Mouse (Mus musculus) hindbrain, embryonic 16.5 days (tissue): ENCODE results near the gene Armc8. TPM values are rescaled to one million over a fixed set of nuclear protein-coding genes. Genes with fewer than 3 reads are reported as not detected.

Experiments
- ATAC-seq: fragments of 200-750 bp; cut with Nextera tagmentation; 2 replicates; pipeline ENCODE4 v1.8.0; 2017; ENCODE audit warnings: moderate TSS enrichment, moderate library complexity
- H3K27ac ChIP-seq: fragments of 300-500 bp; sonication (generic); 2 replicates; pipeline ENCODE4 v1.5.1; 2014; ENCODE audit warnings: low read depth, mild to moderate bottlenecking, control low read depth, low read length, moderate library complexity
- H3K27me3 ChIP-seq: fragments of 300-500 bp; sonication (generic); replicated peaks from 2 replicates; pipeline ENCODE4 v1.6.1; 2014; ENCODE audit warnings: low read length; ENCODE audit not compliant: control insufficient read depth, insufficient read depth
- H3K36me3 ChIP-seq: fragments of 300-500 bp; sonication (generic); 2 replicates; pipeline ENCODE4 v1.6.1; 2014; ENCODE audit warnings: mild to moderate bottlenecking, low read length, moderate library complexity, mixed read lengths; ENCODE audit not compliant: control insufficient read depth, insufficient read depth
- H3K4me1 ChIP-seq: fragments of 300-500 bp; sonication (generic); 2 replicates; pipeline ENCODE4 v1.6.1; 2014; ENCODE audit warnings: low read depth, low read length; ENCODE audit not compliant: control insufficient read depth, insufficient read depth
- H3K4me2 ChIP-seq: fragments of 300-500 bp; sonication (generic); 2 replicates; pipeline ENCODE4 v1.6.1; 2014; ENCODE audit warnings: mild to moderate bottlenecking, low read length, control low read depth, moderate library complexity
- H3K4me3 ChIP-seq: fragments of 300-500 bp; sonication (generic); 2 replicates; pipeline ENCODE4 v1.5.1; 2014; ENCODE audit warnings: mild to moderate bottlenecking, low read length, control low read depth, moderate library complexity
- H3K9ac ChIP-seq: fragments of 300-500 bp; sonication (generic); 2 replicates; pipeline ENCODE4 v1.6.1; 2014; ENCODE audit warnings: low read depth, mild to moderate bottlenecking, control low read depth, low read length, moderate library complexity
- H3K9me3 ChIP-seq: fragments of 300-500 bp; sonication (generic); 2 replicates; pipeline ENCODE4 v1.6.1; 2014; ENCODE audit warnings: mild to moderate bottlenecking, low read length, moderate library complexity; ENCODE audit not compliant: control insufficient read depth
- WGBS: fragments of 180-500 bp; shearing (Covaris S2); extraction: QIAGEN DNeasy Blood & Tissue Kit; methylation state at CpG from one replicate; pipeline ENCODE4 v1.1.7; 2014; 5-methylcytosine and 5-hydroxymethylcytosine counted together
- polyA plus RNA-seq: library from polyadenylated mRNA; unstranded; fragments of >200 nt; fragmentation: Nextera tagmentation; extraction: Ambion mirVana; gene quantifications from 2 replicates; pipeline ENCODE4 v1.2.1, GENCODE M21; 2015

Gene Armc8
- polyA plus RNA-seq, 1 experiment from 2014 or later = 78.0 TPM

- ATAC-seq = peak; percentile 25
- WGBS = 2% methylated on average over 9 of the region's 9 CpGs
- peaks cover 11% of the 10 kb centered on the region for H3K4me1 ChIP-seq
These were observed 335 bp upstream of the Armc8 start for GRCm38 (mm10) chr9:99569071-99569397.

GRCm38 (mm10) chr9:99568023-99568346 lies 714 bp downstream of the Armc8 start:
- Histone ChIP-seq H3K4me2 (peak overlapping the region; percentile 89), H3K4me1 (peaks cover 11% of the 10 kb centered on the region), H3K4me3 (peak overlapping the region; percentile 98), H3K27ac (peak overlapping the region; percentile 99), H3K36me3 (no peaks in the 10 kb centered on the region), H3K9me3 (no peaks in the 10 kb centered on the region), H3K27me3 (no peaks in the 10 kb centered on the region; the same call in 1 of the 2 replicates), H3K9ac (peak overlapping the region; percentile 94)
- ATAC-seq = no peak; the same call in 1 of the 2 replicates
- WGBS = 1% methylated on average over 15 of the region's 15 CpGs

More at GRCm38 (mm10) chr9:99569071-99569397, 335 bp upstream of the Armc8 start:
- Histone ChIP-seq H3K4me3 (peak overlapping the region; percentile 98), H3K9ac (peak overlapping the region; percentile 94), H3K27me3 (no peaks in the 10 kb centered on the region; the same call in 1 of the 2 replicates), H3K9me3 (no peaks in the 10 kb centered on the region), H3K36me3 (no peaks in the 10 kb centered on the region), H3K4me2 (peak overlapping the region; percentile 89), H3K27ac (peak overlapping the region; percentile 99)

- Histone ChIP-seq H3K27me3 (no peaks in the 10 kb centered on the region), H3K9me3 (no peaks in the 10 kb centered on the region), H3K4me3 (no peak overlapping the region), H3K27ac (no peak overlapping the region), H3K9ac (no peak overlapping the region), H3K4me2 (no peak overlapping the region), H3K4me1 (peaks cover 9% of the 10 kb centered on the region), H3K36me3 (no peaks in the 10 kb centered on the region)
- ATAC-seq = no peak
- whole genome bisulfite sequencing = 35% methylated on average over 11 of the region's 11 CpGs
These were observed 5.0 kb downstream of the Armc8 start for GRCm38 (mm10) chr9:99563714-99564113.

GRCm38 (mm10) chr9:99560389-99560788 lies 8.3 kb downstream of the Armc8 start:
- H3K9me3 ChIP-seq = no peaks in the 10 kb centered on the region
- WGBS = 93% methylated on average over 3 of the region's 3 CpGs
- no peak overlapping the region for H3K9ac ChIP-seq
- no peak overlapping the region for H3K4me3 ChIP-seq
- ATAC-seq = no peak
- H3K36me3 ChIP-seq = no peaks in the 10 kb centered on the region
- no peak overlapping the region for H3K4me2 ChIP-seq
- H3K4me1 ChIP-seq = no peaks in the 10 kb centered on the region
- H3K27ac ChIP-seq = no peak overlapping the region
- no peaks in the 10 kb centered on the region for H3K27me3 ChIP-seq

GRCm38 (mm10) chr9:99559557-99559904 lies 9.2 kb downstream of the Armc8 start:
- Histone ChIP-seq H3K9me3 (no peaks in the 10 kb centered on the region), H3K4me3 (no peak overlapping the region), H3K4me1 (no peaks in the 10 kb centered on the region), H3K27me3 (no peaks in the 10 kb centered on the region), H3K4me2 (no peak overlapping the region), H3K9ac (no peak overlapping the region), H3K27ac (no peak overlapping the region), H3K36me3 (no peaks in the 10 kb centered on the region)
- no peak for ATAC-seq

GRCm38 (mm10) chr9:99558824-99559556 lies 9.7 kb downstream of the Armc8 start:
- no peaks in the 10 kb centered on the region for H3K36me3 ChIP-seq
- H3K9ac ChIP-seq = no peak overlapping the region
- no peaks in the 10 kb centered on the region for H3K27me3 ChIP-seq
- no peak overlapping the region for H3K4me2 ChIP-seq
- H3K4me3 ChIP-seq = no peak overlapping the region
- no peaks in the 10 kb centered on the region for H3K9me3 ChIP-seq
- ATAC-seq = no peak
- WGBS = 96% methylated on average over 7 of the region's 7 CpGs
- no peak overlapping the region for H3K27ac ChIP-seq
- no peaks in the 10 kb centered on the region for H3K4me1 ChIP-seq

GRCm38 (mm10) chr9:99557580-99558300 lies 11.0 kb downstream of the Armc8 start:
- Histone ChIP-seq H3K4me2 (no peak overlapping the region), H3K36me3 (no peaks in the 10 kb centered on the region), H3K9ac (no peak overlapping the region), H3K27me3 (no peaks in the 10 kb centered on the region), H3K4me3 (no peak overlapping the region), H3K27ac (no peak overlapping the region), H3K9me3 (no peaks in the 10 kb centered on the region), H3K4me1 (no peaks in the 10 kb centered on the region)
- 90% methylated on average over 8 of the region's 8 CpGs for WGBS
- ATAC-seq = no peak

GRCm38 (mm10) chr9:99555253-99555652 lies 13.4 kb downstream of the Armc8 start:
- Histone ChIP-seq H3K36me3 (no peaks in the 10 kb centered on the region), H3K4me1 (no peaks in the 10 kb centered on the region), H3K4me3 (no peak overlapping the region), H3K4me2 (no peak overlapping the region), H3K9me3 (no peaks in the 10 kb centered on the region), H3K9ac (no peak overlapping the region), H3K27me3 (no peaks in the 10 kb centered on the region), H3K27ac (no peak overlapping the region)
- WGBS = 92% methylated on average over 3 of the region's 3 CpGs
- ATAC-seq = no peak

- no peaks in the 10 kb centered on the region for H3K27me3 ChIP-seq
- no peak overlapping the region for H3K4me3 ChIP-seq
- no peaks in the 10 kb centered on the region for H3K4me1 ChIP-seq
- no peak overlapping the region for H3K4me2 ChIP-seq
- no peaks in the 10 kb centered on the region for H3K36me3 ChIP-seq
- no peak overlapping the region for H3K9ac ChIP-seq
- H3K9me3 ChIP-seq = no peaks in the 10 kb centered on the region
- no peak overlapping the region for H3K27ac ChIP-seq
- no peak for ATAC-seq
These were observed 14.6 kb downstream of the Armc8 start for GRCm38 (mm10) chr9:99554052-99554451.
